Mouse (Mus musculus) thymus, adult 2 months (tissue): ENCODE data around the gene Mrpl22.

Source experiments
- CTCF ChIP-seq: fragments of 200-500 bp; IDR thresholded peaks from 2 replicates; pipeline ENCODE4 v1.5.1; 2012; ENCODE audit warnings: mild to moderate bottlenecking, control low read depth, low read length, moderate library complexity, borderline replicate concordance; ENCODE audit not compliant: control insufficient read depth, poor library complexity, insufficient read depth; ENCODE audit errors: extremely low read depth
- POLR2A ChIP-seq: fragments of 200-500 bp; IDR thresholded peaks from 2 replicates; pipeline ENCODE4 v1.6.1; 2012; ENCODE audit warnings: mild to moderate bottlenecking, low read length, control low read depth, moderate library complexity; ENCODE audit not compliant: control insufficient read depth, poor library complexity, insufficient read depth; ENCODE audit errors: extremely low read depth

DNA sequence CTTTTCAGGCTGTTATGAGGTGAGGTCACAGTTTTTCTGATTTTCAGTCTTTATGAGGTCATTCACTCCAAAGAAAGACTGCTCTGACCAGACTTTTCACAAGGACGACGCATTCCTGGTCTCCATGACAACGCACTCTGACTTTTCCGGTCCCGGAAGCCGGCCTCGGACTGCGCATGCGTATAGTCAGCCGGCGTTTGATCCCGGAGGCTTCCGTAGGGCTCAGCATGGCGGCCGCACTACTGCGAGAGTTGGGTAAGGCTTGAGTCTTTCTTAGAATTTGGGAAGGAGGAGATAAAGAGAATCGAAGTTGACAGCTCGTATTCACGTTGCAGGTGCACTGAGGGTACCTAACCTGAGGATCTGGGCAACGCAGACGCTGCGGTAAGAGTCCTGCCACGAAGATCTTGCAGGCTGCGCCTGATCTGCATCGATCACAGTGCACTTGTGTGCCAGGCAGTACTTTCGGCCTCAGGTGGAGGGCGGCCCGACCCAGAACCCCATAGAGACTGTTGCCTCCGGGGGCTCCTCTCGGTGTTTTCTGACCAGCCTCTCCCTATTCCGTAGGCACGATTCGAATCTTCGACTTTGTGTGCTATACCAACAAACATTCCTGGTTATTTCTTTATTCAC is at the start of gene Mrpl22:
- TF ChIP-seq POLR2A: peak; percentile 62; the same call in 1 of the 2 replicates
- TF ChIP-seq CTCF: 0 out of 2 replicates have a peak, but pooled peaks have one; percentile 35
